Mouse (Mus musculus) thymus, adult 2 months (tissue): ENCODE measurements around the gene Kif26a. TPM values are rescaled to one million over a fixed set of nuclear protein-coding genes. Genes with fewer than 3 reads are reported as not detected.

ENCODE experiments used
- DNase-seq: peaks from one replicate; pipeline ENCODE4 v3.0.0; 2021
- H3K27ac ChIP-seq: fragments of 200-500 bp; 2 replicates; pipeline ENCODE4 v1.5.1; 2012; ENCODE audit warnings: low read length, control low read depth; ENCODE audit not compliant: control insufficient read depth, insufficient read depth
- H3K27me3 ChIP-seq: fragments of 200-500 bp; 2 replicates; pipeline ENCODE4 v1.6.1; 2012; ENCODE audit warnings: mild to moderate bottlenecking, low read length, moderate library complexity, mixed read lengths; ENCODE audit not compliant: control insufficient read depth, insufficient read depth
- H3K36me3 ChIP-seq: fragments of 200-500 bp; 2 replicates; pipeline ENCODE4 v1.6.1; 2012; ENCODE audit warnings: mild to moderate bottlenecking, low read length, moderate library complexity; ENCODE audit not compliant: control insufficient read depth, insufficient read depth
- H3K4me1 ChIP-seq: fragments of 200-500 bp; replicated peaks from 2 replicates; pipeline ENCODE4 v1.6.1; 2012; ENCODE audit warnings: low read length; ENCODE audit not compliant: control insufficient read depth, insufficient read depth
- H3K4me3 ChIP-seq: fragments of 200-500 bp; 2 replicates; pipeline ENCODE4 v1.5.1; 2012; ENCODE audit warnings: mild to moderate bottlenecking, low read length, control low read depth, moderate library complexity; ENCODE audit not compliant: control insufficient read depth, insufficient read depth
- CTCF ChIP-seq: fragments of 200-500 bp; IDR thresholded peaks from 2 replicates; pipeline ENCODE4 v1.5.1; 2012; ENCODE audit warnings: mild to moderate bottlenecking, control low read depth, low read length, moderate library complexity, borderline replicate concordance; ENCODE audit not compliant: control insufficient read depth, poor library complexity, insufficient read depth; ENCODE audit errors: extremely low read depth
- POLR2A ChIP-seq: fragments of 200-500 bp; IDR thresholded peaks from 2 replicates; pipeline ENCODE4 v1.6.1; 2012; ENCODE audit warnings: mild to moderate bottlenecking, low read length, control low read depth, moderate library complexity; ENCODE audit not compliant: control insufficient read depth, poor library complexity, insufficient read depth; ENCODE audit errors: extremely low read depth
- WGBS: fragments of 180-500 bp; shearing (Covaris S2); methylation state at CpG from one replicate; pipeline ENCODE4 v1.1.7; 2018; 5-methylcytosine and 5-hydroxymethylcytosine counted together
- polyA plus RNA-seq: library from polyadenylated mRNA; depleted of rRNA; stranded (reverse); fragments of >200 nt; gene quantifications from 2 replicates; pipeline ENCODE4 v1.2.3, GENCODE M21; 2012

The Kif26a gene
- polyA plus RNA-seq, 1 experiment: 6.6 TPM

- Histone ChIP-seq H3K4me3 (no peak overlapping the region), H3K27me3 (no peaks in the 10 kb centered on the region), H3K27ac (no peak overlapping the region), H3K36me3 (no peaks in the 10 kb centered on the region), H3K4me1 (no peaks in the 10 kb centered on the region)
- no peak for TF ChIP-seq CTCF
- TF ChIP-seq POLR2A: no peak
- 69% methylated on average over 3 of the region's 3 CpGs for WGBS
- no peak for DNase-seq
These were observed 71.7 kb downstream of the Kif26a start for GRCm38 (mm10) chr12:112217681-112218080.

DNA sequence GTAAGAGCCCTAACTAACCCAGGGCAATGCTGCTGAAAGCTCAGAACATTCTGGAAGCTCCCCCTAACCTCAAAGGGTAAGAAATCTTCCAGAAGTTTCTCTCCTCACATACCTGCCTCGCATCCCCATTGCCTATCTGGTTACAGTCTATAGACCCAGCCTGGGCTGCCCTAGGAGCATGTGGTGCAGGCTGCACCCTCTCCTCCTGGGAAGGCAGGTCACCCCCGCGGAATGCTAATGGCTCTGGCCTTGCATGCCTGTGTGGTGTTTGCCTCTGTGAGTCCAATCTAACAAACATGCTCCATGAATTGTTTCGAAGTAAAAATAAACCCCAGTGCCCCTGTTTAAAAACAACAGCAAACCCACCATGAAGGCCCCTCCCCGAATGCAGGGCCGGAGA lies 75.3 kb downstream of the Kif26a start:
- DNase-seq: no peak
- H3K27me3 ChIP-seq: no peaks in the 10 kb centered on the region
- H3K4me1 ChIP-seq: no peaks in the 10 kb centered on the region
- TF ChIP-seq CTCF (no peak), POLR2A (no peak)
- H3K4me3 ChIP-seq: no peak overlapping the region
- 80% methylated on average over 6 of the region's 6 CpGs for WGBS
- no peaks in the 10 kb centered on the region for H3K36me3 ChIP-seq
- H3K27ac ChIP-seq: no peak overlapping the region

- Histone ChIP-seq H3K4me1 (no peaks in the 10 kb centered on the region), H3K36me3 (no peaks in the 10 kb centered on the region), H3K27ac (no peak overlapping the region), H3K4me3 (no peak overlapping the region), H3K27me3 (no peaks in the 10 kb centered on the region)
- 54% methylated on average over 19 of the region's 19 CpGs for WGBS
- TF ChIP-seq POLR2A: no peak
- no peak for TF ChIP-seq CTCF
- DNase-seq: no peak
These were observed 75.9 kb downstream of the Kif26a start for GRCm38 (mm10) chr12:112221754-112222439.

GRCm38 (mm10) chr12:112223721-112224337 lies 77.8 kb downstream of the Kif26a start:
- no peak for DNase-seq
- Histone ChIP-seq H3K4me1 (no peaks in the 10 kb centered on the region), H3K27me3 (no peaks in the 10 kb centered on the region), H3K4me3 (no peak overlapping the region), H3K36me3 (no peaks in the 10 kb centered on the region), H3K27ac (no peak overlapping the region)
- WGBS: 89% methylated on average over 13 of the region's 13 CpGs
- TF ChIP-seq CTCF (no peak), POLR2A (no peak)

DNA sequence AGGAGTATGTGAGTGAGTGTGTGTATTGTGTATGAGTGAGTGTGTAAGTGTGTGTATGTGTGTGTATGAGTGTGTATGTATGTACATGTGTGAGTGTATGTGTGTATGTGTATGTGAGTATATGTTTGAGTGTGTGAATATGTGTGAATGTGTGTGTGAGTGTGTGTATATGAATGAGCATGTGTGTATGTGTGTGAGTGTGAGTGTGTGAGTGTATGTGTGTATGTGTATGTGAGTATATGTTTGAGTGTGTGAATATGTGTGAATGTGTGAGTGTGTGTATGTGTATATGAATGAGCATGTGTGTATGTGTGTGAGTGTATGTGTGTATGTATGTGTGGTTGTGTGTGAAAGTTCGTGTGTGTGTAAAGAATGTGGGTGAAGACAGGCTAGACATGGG lies 80.2 kb downstream of the Kif26a start:
- no peak for DNase-seq
- Histone ChIP-seq H3K27ac (no peak overlapping the region), H3K4me3 (no peak overlapping the region), H3K27me3 (no peaks in the 10 kb centered on the region), H3K36me3 (no peaks in the 10 kb centered on the region), H3K4me1 (no peaks in the 10 kb centered on the region)
- no peak for TF ChIP-seq POLR2A
- TF ChIP-seq CTCF: no peak
- WGBS: 83% methylated on average over 1 of the region's 1 CpGs

GRCm38 (mm10) chr12:112226656-112227055 lies 80.6 kb downstream of the Kif26a start:
- TF ChIP-seq POLR2A (no peak), CTCF (no peak)
- Histone ChIP-seq H3K36me3 (no peaks in the 10 kb centered on the region), H3K27ac (no peak overlapping the region), H3K4me3 (no peak overlapping the region), H3K4me1 (no peaks in the 10 kb centered on the region), H3K27me3 (no peaks in the 10 kb centered on the region)
- 100% methylated on average over 2 of the region's 2 CpGs for WGBS
- DNase-seq: no peak
